Mouse (Mus musculus) intestine, embryonic 14.5 days (tissue): ENCODE results near the gene Bank1. TPM values are rescaled to one million over a fixed set of nuclear protein-coding genes. Genes with fewer than 3 reads are reported as not detected.

Experiments
- ATAC-seq: fragments of 200-750 bp; cut with Nextera tagmentation; replicated peaks from 2 replicates; pipeline ENCODE4 v1.8.0; 2017; ENCODE audit warnings: low read depth, moderate number of reproducible peaks, moderate TSS enrichment, moderate library complexity; ENCODE audit not compliant: low FRiP score, low TSS enrichment
- DNase-seq: peaks from one replicate; pipeline ENCODE4 v3.0.0-alpha.2; 2018; ENCODE audit warnings: low spot score
- H3K27ac ChIP-seq: fragments of 300-500 bp; sonication (generic); 2 replicates; pipeline ENCODE4 v1.5.1; 2014; ENCODE audit warnings: low read depth, mild to moderate bottlenecking, control low read depth
- H3K27me3 ChIP-seq: fragments of 300-500 bp; sonication (generic); replicated peaks from 2 replicates; pipeline ENCODE4 v1.6.1; 2014; ENCODE audit warnings: low read length, control low read depth; ENCODE audit not compliant: control insufficient read depth, insufficient read depth
- H3K36me3 ChIP-seq: fragments of 300-500 bp; sonication (generic); 2 replicates; pipeline ENCODE4 v1.6.1; 2014; ENCODE audit warnings: low read length, control low read depth; ENCODE audit not compliant: control insufficient read depth, insufficient read depth
- H3K4me1 ChIP-seq: fragments of 300-500 bp; sonication (generic); replicated peaks from 2 replicates; pipeline ENCODE4 v1.6.1; 2014; ENCODE audit warnings: low read length, control low read depth, mixed read lengths; ENCODE audit not compliant: control insufficient read depth, insufficient read depth
- H3K4me2 ChIP-seq: fragments of 300-500 bp; sonication (generic); 2 replicates; pipeline ENCODE4 v1.6.1; 2014; ENCODE audit warnings: low read length
- H3K4me3 ChIP-seq: fragments of 300-500 bp; sonication (generic); 2 replicates; pipeline ENCODE4 v1.5.1; 2014; ENCODE audit warnings: low read depth, low read length, control low read depth, mixed read lengths
- H3K9ac ChIP-seq: fragments of 300-500 bp; sonication (generic); 2 replicates; pipeline ENCODE4 v1.6.1; 2014; ENCODE audit warnings: mild to moderate bottlenecking, low read length
- H3K9me3 ChIP-seq: fragments of 300-500 bp; sonication (generic); 2 replicates; pipeline ENCODE4 v1.6.1; 2016; ENCODE audit warnings: low read length, control low read depth; ENCODE audit not compliant: control insufficient read depth
- whole genome bisulfite sequencing: fragments of 180-500 bp; shearing (Covaris S2); extraction: QIAGEN DNeasy Blood & Tissue Kit; methylation state at CpG from one replicate; pipeline ENCODE4 v1.1.7; 2014; 5-methylcytosine and 5-hydroxymethylcytosine counted together
- polyA plus RNA-seq: library from polyadenylated mRNA; unstranded; fragments of >200 nt; fragmentation: Nextera tagmentation; extraction: Ambion mirVana; gene quantifications from 2 replicates; pipeline ENCODE4 v1.2.1, GENCODE M21; 2014

Gene Bank1
- polyA plus RNA-seq, 1 experiment from 2014 or later: 1.6 TPM

GRCm38 (mm10) chr3:136166033-136166361, 159.9 kb downstream of the Bank1 start:
- Histone ChIP-seq H3K36me3 (no peaks in the 10 kb centered on the region), H3K4me2 (no peak overlapping the region), H3K4me1 (no peaks in the 10 kb centered on the region), H3K27ac (no peak overlapping the region), H3K9me3 (no peaks in the 10 kb centered on the region), H3K27me3 (no peaks in the 10 kb centered on the region), H3K9ac (no peak overlapping the region), H3K4me3 (no peak overlapping the region)
- 80% methylated on average over 2 of the region's 2 CpGs for WGBS
- no peak for ATAC-seq
- no peak for DNase-seq

- Histone ChIP-seq H3K4me2 (no peak overlapping the region), H3K9me3 (no peaks in the 10 kb centered on the region), H3K9ac (no peak overlapping the region), H3K4me1 (no peaks in the 10 kb centered on the region), H3K4me3 (no peak overlapping the region), H3K36me3 (no peaks in the 10 kb centered on the region), H3K27me3 (no peaks in the 10 kb centered on the region), H3K27ac (no peak overlapping the region)
- DNase-seq (no peak), ATAC-seq (no peak)
- 82% methylated on average over 7 of the region's 7 CpGs for WGBS
These were observed 160.5 kb downstream of the Bank1 start for GRCm38 (mm10) chr3:136165167-136166032.

DNA sequence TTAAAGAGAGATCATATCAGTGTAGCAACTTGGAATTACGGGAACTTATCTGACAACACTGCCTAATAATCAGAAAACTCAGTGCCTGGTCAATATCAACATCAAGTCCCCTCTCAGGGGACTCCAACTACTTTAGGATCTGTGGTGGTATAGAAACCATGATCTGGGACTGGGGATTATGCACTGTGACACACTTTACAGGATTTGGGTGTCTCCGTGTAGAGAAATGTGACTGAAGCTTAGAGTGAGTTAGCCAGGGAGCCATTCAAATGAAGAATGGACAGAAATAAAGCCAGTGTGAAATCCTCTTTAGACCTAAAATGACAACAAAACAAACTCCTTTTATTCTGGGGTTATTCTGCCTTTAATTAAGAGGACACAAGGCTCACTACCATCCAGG, 167.8 kb downstream of the Bank1 start:
- H3K4me2 ChIP-seq: no peak overlapping the region
- no peaks in the 10 kb centered on the region for H3K27me3 ChIP-seq
- no peaks in the 10 kb centered on the region for H3K9me3 ChIP-seq
- no peak overlapping the region for H3K27ac ChIP-seq
- WGBS: 82% methylated on average over 2 of the region's 2 CpGs
- ATAC-seq: no peak
- no peak overlapping the region for H3K4me3 ChIP-seq
- H3K4me1 ChIP-seq: no peaks in the 10 kb centered on the region
- no peak for DNase-seq
- H3K36me3 ChIP-seq: no peaks in the 10 kb centered on the region
- H3K9ac ChIP-seq: no peak overlapping the region

- Histone ChIP-seq H3K27me3 (no peaks in the 10 kb centered on the region), H3K36me3 (no peaks in the 10 kb centered on the region), H3K4me2 (no peak overlapping the region), H3K9ac (no peak overlapping the region), H3K4me3 (no peak overlapping the region), H3K4me1 (no peaks in the 10 kb centered on the region), H3K27ac (no peak overlapping the region), H3K9me3 (no peaks in the 10 kb centered on the region)
- no peak for ATAC-seq
- WGBS: 51% methylated on average over 1 of the region's 1 CpGs
- DNase-seq: no peak
These were observed 170.3 kb downstream of the Bank1 start for GRCm38 (mm10) chr3:136155555-136155954.

DNA sequence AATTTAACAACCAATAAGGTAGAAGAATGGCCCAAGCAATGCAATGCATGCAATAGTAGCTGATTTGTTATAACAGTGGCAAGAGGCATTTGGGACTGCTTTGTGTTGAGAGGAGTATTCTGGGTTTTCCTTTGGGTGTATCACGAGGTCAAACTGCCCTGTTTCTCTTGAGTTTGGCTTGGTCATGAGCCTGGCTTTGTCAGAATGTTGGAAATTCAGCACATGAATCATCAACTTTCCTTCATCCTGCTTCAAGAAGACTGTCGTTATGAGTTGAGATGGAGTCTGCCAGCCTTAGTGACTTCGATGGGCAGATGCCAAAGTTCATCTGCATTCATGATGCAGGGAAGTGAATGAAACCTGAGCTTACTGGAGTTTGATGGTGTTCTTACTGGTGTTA, 175.0 kb downstream of the Bank1 start:
- Histone ChIP-seq H3K27ac (no peak overlapping the region), H3K27me3 (no peaks in the 10 kb centered on the region), H3K4me1 (no peaks in the 10 kb centered on the region), H3K4me3 (no peak overlapping the region), H3K4me2 (no peak overlapping the region), H3K36me3 (no peaks in the 10 kb centered on the region), H3K9ac (no peak overlapping the region), H3K9me3 (no peaks in the 10 kb centered on the region)
- ATAC-seq: no peak
- 85% methylated on average over 3 of the region's 3 CpGs for WGBS
- DNase-seq: no peak

DNA sequence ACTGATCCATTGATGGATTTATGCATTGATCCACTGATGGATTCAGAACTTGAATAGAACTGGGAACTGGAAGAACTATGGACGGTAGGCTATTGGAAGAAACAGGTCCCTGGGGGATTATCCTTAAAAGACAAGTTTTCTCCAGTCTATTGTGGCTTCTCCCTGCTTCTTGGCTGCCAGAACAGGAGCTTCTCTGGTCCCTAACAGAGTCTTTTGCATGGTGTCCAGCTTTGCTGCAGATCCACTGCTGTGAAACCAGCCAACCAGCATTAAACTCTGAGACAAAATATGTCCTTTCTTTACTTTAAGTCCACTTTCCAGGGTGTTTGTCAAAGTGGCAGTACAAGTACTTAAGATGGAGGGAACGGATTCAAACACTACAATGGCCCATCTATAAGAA, 178.7 kb downstream of the Bank1 start:
- 85% methylated on average over 2 of the region's 2 CpGs for WGBS
- Histone ChIP-seq H3K27ac (no peak overlapping the region), H3K4me2 (no peak overlapping the region), H3K27me3 (no peaks in the 10 kb centered on the region), H3K4me3 (no peak overlapping the region), H3K36me3 (no peaks in the 10 kb centered on the region), H3K9ac (no peak overlapping the region), H3K4me1 (no peaks in the 10 kb centered on the region), H3K9me3 (no peaks in the 10 kb centered on the region)
- no peak for ATAC-seq
- DNase-seq: no peak

DNA sequence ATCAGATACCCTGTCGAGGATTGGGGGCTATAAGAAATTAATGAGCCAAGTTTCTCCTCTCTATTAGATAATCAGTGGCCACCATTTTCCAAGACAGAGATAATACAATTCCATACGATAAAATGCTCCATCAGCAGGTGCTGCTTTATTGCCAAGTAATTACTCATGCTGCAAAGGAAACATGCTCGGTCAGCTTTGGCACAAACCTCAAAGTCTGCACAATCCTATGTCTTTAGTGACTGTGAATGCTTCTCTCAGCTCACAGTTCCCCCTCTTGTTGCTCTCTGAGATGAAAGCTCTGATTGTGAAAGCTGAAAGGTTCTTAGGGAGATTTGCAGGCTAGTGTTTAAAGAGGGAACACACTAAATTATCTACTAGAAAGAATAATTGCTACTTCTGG, 193.9 kb downstream of the Bank1 start:
- no peaks in the 10 kb centered on the region for H3K4me1 ChIP-seq
- H3K27ac ChIP-seq: no peak overlapping the region
- ATAC-seq (no peak), DNase-seq (no peak)
- no peak overlapping the region for H3K9ac ChIP-seq
- no peak overlapping the region for H3K4me2 ChIP-seq
- no peaks in the 10 kb centered on the region for H3K27me3 ChIP-seq
- H3K4me3 ChIP-seq: no peak overlapping the region
- no peaks in the 10 kb centered on the region for H3K9me3 ChIP-seq
- 70% methylated on average over 3 of the region's 3 CpGs for WGBS
- H3K36me3 ChIP-seq: no peaks in the 10 kb centered on the region

DNA sequence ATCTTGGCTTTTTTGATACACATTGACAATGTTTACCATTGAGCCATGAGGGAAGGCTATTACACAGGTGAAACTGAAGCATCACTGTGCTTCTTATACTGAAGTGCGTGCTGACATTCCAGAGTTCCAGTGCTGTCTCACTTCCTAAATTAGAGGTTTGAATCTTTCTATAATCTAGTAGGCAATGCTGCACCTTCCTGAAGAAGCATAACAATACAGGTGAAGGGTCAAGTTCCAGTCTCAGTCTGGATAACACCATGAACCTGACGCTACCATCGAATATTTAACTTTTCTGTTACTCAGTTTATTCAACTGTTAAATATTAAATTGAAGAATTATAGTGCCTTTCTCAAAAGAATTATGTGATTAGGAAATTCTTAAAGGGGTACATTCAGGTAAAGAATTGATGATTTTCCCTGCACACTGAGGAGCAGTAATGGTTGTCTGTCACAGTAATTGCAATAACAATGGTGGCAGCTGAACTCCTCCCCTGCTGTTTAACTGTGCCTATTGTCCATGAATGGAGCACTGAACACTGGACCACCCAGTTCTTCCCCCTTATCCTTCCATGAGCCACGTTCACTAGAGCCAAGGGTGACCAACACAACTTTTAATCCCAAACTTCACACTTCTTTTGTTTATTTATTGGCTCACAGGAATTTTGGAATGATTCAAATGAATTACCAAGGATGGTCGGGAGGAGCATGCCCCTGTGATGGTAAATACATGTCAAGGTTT, 210.2 kb downstream of the Bank1 start:
- Histone ChIP-seq H3K4me2 (no peak overlapping the region), H3K36me3 (no peaks in the 10 kb centered on the region), H3K4me1 (no peaks in the 10 kb centered on the region), H3K9me3 (no peaks in the 10 kb centered on the region), H3K9ac (no peak overlapping the region), H3K27me3 (no peaks in the 10 kb centered on the region), H3K27ac (no peak overlapping the region), H3K4me3 (no peak overlapping the region)
- 78% methylated on average over 5 of the region's 5 CpGs for WGBS
- ATAC-seq: no peak
- DNase-seq: no peak
